Mouse (Mus musculus) frontal cortex, postnatal 14 days (tissue): ENCODE measurements at regions not wholly inside any gene's neighbourhood (a gene's known extent, or its start where the extent isn't known, plus 50 kb on each side); places are given as distances from the start of the nearest gene placed in this dataset.

Experiments used
- DNase-seq, 2 experiments: peaks; one replicate each; pipeline ENCODE4 v3.0.0; 2022; ENCODE audit warnings: low spot score in 2 of 2

DNA sequence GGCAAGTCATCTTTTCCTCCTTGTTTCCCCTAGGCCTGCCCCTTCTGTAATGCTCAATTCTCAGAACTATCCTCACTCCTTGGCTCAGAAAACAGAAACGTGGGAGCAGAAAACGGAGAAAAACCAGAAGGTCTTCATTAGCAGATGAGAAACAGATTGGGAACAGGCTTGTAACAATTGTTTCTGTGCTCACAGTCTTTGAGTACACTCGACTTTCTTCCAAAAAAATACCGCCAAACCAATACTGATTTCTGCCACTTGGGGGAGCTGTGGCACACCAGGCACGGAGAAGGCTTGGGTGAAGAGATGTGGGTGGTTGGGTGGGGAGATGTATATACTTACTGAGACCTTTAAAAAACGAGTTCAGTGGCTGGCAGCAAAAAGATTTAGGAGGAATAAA lies 80.8 kb upstream of the 4930583I09Rik start:
- no peak for DNase-seq

DNA sequence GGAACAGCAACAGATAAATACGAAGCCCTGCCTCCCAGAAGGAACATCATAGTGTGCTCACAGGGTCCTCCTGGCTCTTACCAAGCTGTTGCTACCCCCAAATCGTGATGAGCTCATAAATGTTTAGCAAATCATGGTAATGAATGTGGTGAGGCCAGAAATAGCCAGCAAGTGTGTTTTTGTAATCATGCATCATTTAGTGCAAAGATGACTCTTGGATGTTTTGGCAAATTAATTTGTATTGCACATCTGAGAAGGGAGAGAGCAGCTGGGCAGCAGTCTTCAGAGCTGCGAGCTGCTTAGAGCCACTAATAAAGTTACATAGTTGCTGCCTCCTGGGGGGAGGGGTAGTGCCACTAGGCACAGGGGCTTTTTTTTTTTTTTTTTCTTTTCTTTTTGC lies 79.8 kb upstream of the 4930583I09Rik start:
- DNase-seq: no peak

DNA sequence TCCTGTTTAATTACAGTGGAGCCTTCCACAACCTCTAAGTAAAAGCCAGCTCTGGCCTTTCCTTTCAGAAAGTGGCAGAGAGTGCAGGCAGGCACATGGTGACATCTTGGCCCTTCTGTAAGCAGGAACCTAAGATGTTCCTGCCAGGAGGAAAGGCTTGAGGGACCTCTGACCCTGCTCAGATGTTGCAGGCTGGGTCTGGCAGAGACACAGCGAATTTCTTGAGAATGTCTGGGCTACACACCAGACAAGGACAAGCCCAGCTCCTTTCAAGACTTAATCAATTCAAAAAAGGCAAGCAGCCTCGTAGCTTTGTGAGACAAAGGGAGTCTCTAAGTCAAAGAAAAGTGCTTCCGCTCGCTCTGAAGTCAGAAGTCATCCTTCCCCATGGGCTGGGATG lies 79.2 kb upstream of the 4930583I09Rik start:
- DNase-seq: no peak

DNA sequence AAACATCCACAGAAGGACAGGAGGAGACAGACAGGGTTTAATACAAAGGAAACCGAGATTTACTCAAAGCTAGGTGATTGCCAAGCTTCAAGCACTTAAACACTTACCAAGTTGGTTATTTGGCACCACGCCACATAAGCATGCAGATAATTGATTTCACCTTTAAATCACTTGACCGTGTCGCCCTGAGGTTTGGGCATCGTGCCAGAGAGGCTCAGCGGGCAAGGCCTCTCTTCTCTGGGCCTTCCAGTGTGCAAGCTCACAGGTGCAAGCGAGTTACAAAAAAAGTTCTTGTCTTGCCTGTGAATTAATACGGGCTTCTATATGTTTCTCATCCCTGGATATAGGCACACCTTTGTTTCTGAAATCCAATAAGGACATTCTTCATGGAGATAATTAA lies 78.4 kb upstream of the 4930583I09Rik start:
- DNase-seq: no peak

DNA sequence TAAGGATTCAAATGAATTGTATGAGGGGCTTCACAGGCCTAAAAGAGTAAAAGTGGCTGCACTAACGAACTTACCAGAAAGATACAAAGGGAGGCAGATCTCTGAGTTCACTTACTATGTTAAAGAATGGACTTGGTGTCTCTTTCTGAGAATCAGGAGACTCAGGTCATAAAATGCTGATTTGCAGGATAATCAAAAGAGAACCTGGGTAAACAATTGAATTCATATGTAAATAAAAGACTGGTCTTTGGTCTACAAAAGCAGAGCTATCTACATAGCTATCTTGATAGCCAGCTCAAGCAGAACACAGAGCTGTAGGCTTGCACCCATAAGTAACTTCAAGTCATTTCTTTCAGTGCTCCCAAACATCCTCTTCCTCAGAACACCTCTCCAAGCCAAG lies 72.8 kb upstream of the 4930583I09Rik start:
- DNase-seq: no peak

DNA sequence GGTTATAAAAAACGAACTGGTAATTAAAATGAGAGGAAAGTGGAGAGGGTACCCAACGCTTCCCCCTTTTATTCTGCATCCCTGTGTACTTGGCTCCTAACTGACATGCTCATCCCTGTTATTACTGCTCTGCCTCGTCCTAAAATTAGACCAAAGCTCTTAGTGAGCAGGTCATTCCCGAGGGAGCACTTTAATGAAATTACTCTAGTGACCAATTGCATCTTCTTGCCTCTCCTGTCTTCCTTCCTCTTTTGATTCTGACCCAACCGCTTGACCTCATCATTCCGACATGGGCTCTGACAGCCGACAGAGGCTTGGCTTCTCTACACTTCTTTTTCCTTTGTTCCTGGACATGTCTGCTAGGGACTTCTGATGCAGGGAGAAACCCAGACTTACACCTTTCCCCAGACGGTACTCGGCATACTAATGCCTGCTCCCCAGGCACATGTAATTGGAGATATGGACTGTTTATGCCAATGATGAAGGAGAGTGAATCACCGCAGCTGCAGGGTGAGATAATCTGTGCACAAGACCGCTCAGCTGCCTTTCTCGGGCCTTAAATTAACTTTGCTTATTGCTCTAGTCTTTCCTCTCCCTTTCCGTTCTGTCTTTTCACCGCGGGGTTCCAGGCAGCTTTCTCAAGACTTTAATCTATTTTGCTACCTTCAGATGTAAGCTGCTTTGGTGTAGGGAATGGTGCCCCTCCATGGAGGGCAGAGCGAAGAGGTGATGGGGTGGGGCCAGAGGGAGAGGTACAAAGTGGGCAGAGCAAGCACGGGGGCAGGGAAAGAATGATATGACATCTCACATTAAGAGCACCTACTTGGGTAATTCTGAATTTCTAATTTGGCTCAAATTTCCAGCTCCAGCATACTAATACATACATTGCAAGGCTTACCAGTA lies 66.1 kb upstream of the 4930583I09Rik start:
- no peak for DNase-seq

DNA sequence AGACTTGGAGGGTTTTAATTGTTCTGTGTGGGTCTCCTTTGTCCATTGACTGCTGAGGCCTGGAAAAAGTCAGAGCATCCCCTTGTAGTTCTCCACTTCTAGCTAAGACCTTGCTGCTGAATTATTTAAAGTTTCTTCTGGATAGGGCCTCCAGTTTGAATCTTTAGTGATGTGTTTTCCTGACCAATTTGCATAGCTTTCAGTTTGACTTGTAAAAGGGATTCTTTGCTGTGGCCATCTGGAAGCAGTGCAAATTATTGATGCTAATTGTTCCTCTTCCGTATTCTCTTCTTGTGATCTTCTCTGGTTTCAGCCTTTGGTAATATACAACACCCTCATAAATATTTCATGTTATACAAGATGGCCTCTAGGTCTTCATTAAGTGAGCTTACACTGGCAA lies 61.6 kb upstream of the 4930583I09Rik start:
- no peak for DNase-seq

DNA sequence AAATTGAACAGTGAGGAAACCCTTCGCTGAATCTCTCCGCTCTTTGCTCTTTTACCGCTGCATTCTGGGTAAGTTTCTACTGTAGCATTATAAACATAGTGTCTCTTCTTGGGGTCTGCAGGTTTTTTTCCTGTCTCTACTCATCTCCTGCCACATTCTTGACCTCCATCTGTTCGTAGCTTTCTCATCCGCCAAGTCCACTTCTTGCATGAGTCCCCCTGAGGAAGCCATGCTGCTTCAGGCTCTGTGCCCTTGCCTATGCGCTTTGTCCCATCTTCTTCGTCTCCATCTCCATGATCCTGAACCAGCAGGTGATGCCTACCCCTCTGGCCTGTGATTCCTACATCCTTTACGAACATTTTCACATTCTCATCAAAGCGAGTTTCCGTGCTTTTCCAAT lies 60.0 kb upstream of the 4930583I09Rik start:
- no peak for DNase-seq

DNA sequence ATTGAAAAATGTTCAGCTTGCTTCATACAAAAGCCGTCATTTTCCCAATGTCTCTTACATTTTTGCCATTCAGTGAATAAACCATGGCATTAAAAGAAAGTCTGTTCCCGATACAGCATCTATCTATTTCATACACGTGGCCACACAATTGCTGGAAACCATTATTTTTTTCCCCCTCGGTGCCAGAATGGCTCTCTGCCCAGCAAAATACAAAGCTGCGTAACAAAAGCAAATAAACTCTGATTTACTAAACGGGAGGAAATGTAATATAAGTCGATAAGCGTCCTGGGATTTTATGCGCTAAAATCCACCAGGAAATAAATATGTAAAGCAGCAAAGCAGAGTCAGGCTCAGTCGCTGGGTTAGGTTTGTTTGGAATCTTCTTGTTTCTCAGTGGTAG lies 59.6 kb upstream of the 4930583I09Rik start:
- DNase-seq: no peak

DNA sequence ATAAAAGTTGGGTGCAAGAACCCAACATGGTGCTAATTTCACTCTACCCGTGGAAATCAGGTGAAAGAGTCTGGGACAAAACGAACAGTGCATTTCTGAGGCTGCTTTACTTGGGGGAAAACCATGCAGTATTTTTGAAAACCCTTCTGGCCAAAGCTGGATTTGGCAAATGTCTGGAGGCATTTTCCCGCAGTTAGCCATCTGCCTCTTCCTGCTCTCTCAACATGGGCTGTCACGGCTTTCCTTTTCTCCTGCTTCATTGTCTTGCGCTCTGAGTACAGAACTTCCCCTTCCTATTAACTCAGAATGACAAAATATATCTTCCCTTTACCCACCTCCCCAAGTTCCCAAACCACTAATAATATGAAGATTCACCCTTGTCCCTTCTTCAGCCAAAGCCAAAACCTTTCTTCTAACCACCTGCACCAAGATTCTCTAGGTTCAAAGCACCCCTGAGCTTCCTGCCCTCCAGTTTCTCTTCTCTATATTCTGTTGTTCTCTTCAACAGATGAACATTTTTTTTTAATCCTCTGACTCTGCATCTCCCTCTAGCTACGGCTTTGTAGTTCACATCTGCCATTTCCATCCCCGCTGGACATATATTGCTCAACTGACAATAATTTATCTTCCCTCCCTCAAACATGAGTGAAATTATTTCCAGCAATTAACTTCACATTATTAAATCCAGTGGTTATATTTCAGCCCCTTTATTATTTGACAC lies 57.5 kb upstream of the 4930583I09Rik start:
- DNase-seq: no peak
